ENCODE assay signal across 24 mouse cellular contexts in genomic region chr2:180063338-180064131, GRCm38 (mm10). TPM values are rescaled to one million over a fixed set of nuclear protein-coding genes. Genes with fewer than 3 reads are reported as not detected.
DNase-seq lines count a peak whose midpoint lies in the region; ATAC-seq and TF ChIP-seq lines count a peak whose summit lies in the region.
"Had no signal": no experiment of that assay in that cellular context is flagged by ENCODE, and none has a peak within 500 bp of the region (broad histone marks: within the 10 kb centered on the region; RNA-seq: fewer than 3 reads in every experiment).

No protein-coding gene starts in this region.

- no peak overlapping the region for H3K4me2 ChIP-seq in midbrain, embryonic 11.5 days
- no peak overlapping the region for H3K4me2 ChIP-seq in midbrain, postnatal 0 days (ENCODE audit: low read depth, low read length, poor library complexity, severe bottlenecking)
- H3K4me2 ChIP-seq in forebrain, embryonic 15.5 days (replicated peaks), result no peak overlapping the region

- no peak overlapping the region for H3K4me3 ChIP-seq in midbrain, embryonic 11.5 days (ENCODE audit: low read depth, low read length)
- H3K4me3 ChIP-seq in midbrain, postnatal 0 days (ENCODE audit: low read depth, low read length), result no peak overlapping the region
- H3K4me3 ChIP-seq in forebrain, embryonic 15.5 days, result no peak overlapping the region

- peak; percentile 85 for DNase-seq in heart, adult 11 months
- no peak for DNase-seq in heart, adult 8-10 months (ENCODE audit: low spot score)
- DNase-seq in heart, adult 18-20 months, result peak; percentile 39 to 42
- no peak for DNase-seq in heart, postnatal 4 days
- peak; percentile 69 for DNase-seq in midbrain, embryonic 11.5 days (ENCODE audit: low spot score, missing footprints)
- no peak for DNase-seq in midbrain, postnatal 0 days (ENCODE audit: low spot score)
- DNase-seq: adrenal gland, adult 2 months; adrenal gland, adult 8-10 months; adrenal gland, postnatal 10 days; adrenal gland, postnatal 14 days; adrenal gland, postnatal 25 days; adrenal gland, postnatal 36 days; B cell, adult 2 months; cerebellum, adult 11 months; cerebellum, adult 11-12 months had no signal

- no peak overlapping the region for H3K9ac ChIP-seq in midbrain, embryonic 11.5 days (ENCODE audit: low read length)
- H3K9ac ChIP-seq in midbrain, postnatal 0 days (replicated peaks; ENCODE audit: low read length, poor library complexity, severe bottlenecking), result no peak overlapping the region
- H3K9ac ChIP-seq in forebrain, embryonic 15.5 days (replicated peaks), result no peak overlapping the region

- no peaks in the 10 kb centered on the region for H3K27me3 ChIP-seq in midbrain, embryonic 11.5 days (ENCODE audit: control insufficient read depth, insufficient read depth, low read length)
- H3K27me3 ChIP-seq in midbrain, postnatal 0 days (ENCODE audit: insufficient read depth, low read length), result no peaks in the 10 kb centered on the region
- H3K27me3 ChIP-seq in forebrain, embryonic 15.5 days, result no peaks in the 10 kb centered on the region
- H3K27me3 ChIP-seq: CH12.LX, Patski had no signal

- ATAC-seq in midbrain, embryonic 11.5 days (ENCODE audit: low FRiP score), result no peak
- ATAC-seq in midbrain, postnatal 0 days (ENCODE audit: low FRiP score), result no peak
- ATAC-seq in megakaryocyte-erythroid progenitor cell, adult 5-6 weeks (replicated peaks; ENCODE audit: low FRiP score, low TSS enrichment, poor library complexity, severe bottlenecking), result 0 out of 2 replicates have a peak, but pooled peaks have one; percentile 15
- ATAC-seq in forebrain, embryonic 15.5 days (replicated peaks), result no peak
- ATAC-seq: activated CD4-positive, CD25-positive, alpha-beta regulatory T cell, adult 4 months; CD4-positive, CD25-positive, alpha-beta regulatory T cell, adult 4 months; Patski had no signal

- H3K4me1 ChIP-seq in midbrain, embryonic 11.5 days (ENCODE audit: control insufficient read depth, insufficient read depth, low read length), result no peaks in the 10 kb centered on the region
- H3K4me1 ChIP-seq in midbrain, postnatal 0 days (ENCODE audit: insufficient read depth, low read length), result no peaks in the 10 kb centered on the region
- H3K4me1 ChIP-seq in forebrain, embryonic 15.5 days, result no peaks in the 10 kb centered on the region

- no peaks in the 10 kb centered on the region for H3K9me3 ChIP-seq in midbrain, embryonic 11.5 days (ENCODE audit: control insufficient read depth, low read length)
- H3K9me3 ChIP-seq in midbrain, postnatal 0 days (ENCODE audit: low read length), result no peaks in the 10 kb centered on the region
- H3K9me3 ChIP-seq in forebrain, embryonic 15.5 days, result no peaks in the 10 kb centered on the region
- H3K9me3 ChIP-seq: G1E had no signal

- TF ChIP-seq CTCF in midbrain, postnatal 0 days (IDR thresholded peaks at IDR 0.05), result no peak

- no peak overlapping the region for H3K27ac ChIP-seq in midbrain, embryonic 11.5 days (ENCODE audit: low read depth, low read length)
- no peak overlapping the region for H3K27ac ChIP-seq in midbrain, postnatal 0 days (ENCODE audit: low read depth, low read length)
- no peak overlapping the region for H3K27ac ChIP-seq in forebrain, embryonic 15.5 days (replicated peaks)

- H3K36me3 ChIP-seq in midbrain, embryonic 11.5 days (ENCODE audit: control insufficient read depth, insufficient read depth, low read length), result peaks cover 30% of the 10 kb centered on the region
- peaks cover 59% of the 10 kb centered on the region for H3K36me3 ChIP-seq in midbrain, postnatal 0 days (ENCODE audit: insufficient read depth, low read length)
- peaks cover 72% of the 10 kb centered on the region for H3K36me3 ChIP-seq in forebrain, embryonic 15.5 days

- 95% methylated on average over 11 of the region's 11 CpGs for WGBS in midbrain, embryonic 11.5 days
- WGBS in midbrain, postnatal 0 days, result 96% methylated on average over 11 of the region's 11 CpGs
- whole genome bisulfite sequencing in forebrain, embryonic 15.5 days, result 98% methylated on average over 11 of the region's 11 CpGs

RNA-seq across cellular contexts. Expression of gene Mtg2, which starts 6.9 kb away (rescaled TPM):
- 10 to 100 TPM; 29.1 to 34.0 (median 30.1) TPM for total RNA-seq in heart, adult 8-10 months (2022)
- total RNA-seq in heart, adult 18-20 months (2021), result 10 to 100 TPM; 27.3 to 31.7 TPM
- total RNA-seq in heart, postnatal 4 days (2021), result 10 to 100 TPM; 14.2 to 16.5 TPM
- polyA plus RNA-seq in midbrain, embryonic 11.5 days (2014; fragmentation: Nextera tagmentation; extraction: Ambion mirVana), result 29.8 and 30.3 TPM in 2 replicates
- total RNA-seq in midbrain, postnatal 0 days (2014; rRNA removed), result 18.0 and 21.3 TPM in 2 replicates
- 27.3 and 29.1 TPM in 2 replicates for polyA plus RNA-seq in midbrain, postnatal 0 days (2015; fragmentation: Nextera tagmentation; extraction: Ambion mirVana)
- total RNA-seq in megakaryocyte-erythroid progenitor cell, adult 5-6 weeks (2014; fragmentation: Nextera tagmentation), result 14.0 and 20.9 TPM in 2 replicates
- total RNA-seq in megakaryocyte-erythroid progenitor cell, adult 5-6 weeks (2017), result 14.8 and 16.7 TPM in 2 replicates
- 35.6 and 38.5 TPM in 2 replicates for polyA plus RNA-seq in forebrain, embryonic 15.5 days (2015; fragmentation: Nextera tagmentation; extraction: Ambion mirVana)

RNA-seq across cellular contexts. Expression of gene Ss18l1, which starts 21.2 kb away (rescaled TPM):
- total RNA-seq in heart, adult 8-10 months (2022), result 1 to 10 TPM; 1.6 to 3.1 (median 2.4) TPM
- 1 to 10 TPM; 1.9 TPM for total RNA-seq in heart, adult 18-20 months (2021)
- total RNA-seq in heart, postnatal 4 days (2021), result 1 to 10 TPM; 4.0 TPM
- 14.6 and 17.8 TPM in 2 replicates for polyA plus RNA-seq in midbrain, embryonic 11.5 days (2014; fragmentation: Nextera tagmentation; extraction: Ambion mirVana)
- 110 and 111 TPM in 2 replicates for total RNA-seq in midbrain, postnatal 0 days (2014; rRNA removed)
- 49.2 and 52.3 TPM in 2 replicates for polyA plus RNA-seq in midbrain, postnatal 0 days (2015; fragmentation: Nextera tagmentation; extraction: Ambion mirVana)
- total RNA-seq in megakaryocyte-erythroid progenitor cell, adult 5-6 weeks (2014; fragmentation: Nextera tagmentation), result 2.2 and 3.4 TPM in 2 replicates
- total RNA-seq in megakaryocyte-erythroid progenitor cell, adult 5-6 weeks (2017), result 2.3 and 4.0 TPM in 2 replicates
- polyA plus RNA-seq in forebrain, embryonic 15.5 days (2015; fragmentation: Nextera tagmentation; extraction: Ambion mirVana), result 57.5 and 59.5 TPM in 2 replicates

RNA-seq across cellular contexts. Expression of gene Psma7, which starts 21.3 kb away (rescaled TPM):
- 100 to 1,000 TPM; 140 to 162 (median 155) TPM for total RNA-seq in heart, adult 8-10 months (2022)
- total RNA-seq in heart, adult 18-20 months (2021), result 100 to 1,000 TPM; 151 to 161 TPM
- total RNA-seq in heart, postnatal 4 days (2021), result 100 to 1,000 TPM; 174 to 190 TPM
- polyA plus RNA-seq in midbrain, embryonic 11.5 days (2014; fragmentation: Nextera tagmentation; extraction: Ambion mirVana), result 697 and 701 TPM in 2 replicates
- 197 and 234 TPM in 2 replicates for total RNA-seq in midbrain, postnatal 0 days (2014; rRNA removed)
- polyA plus RNA-seq in midbrain, postnatal 0 days (2015; fragmentation: Nextera tagmentation; extraction: Ambion mirVana), result 584 and 586 TPM in 2 replicates
- total RNA-seq in megakaryocyte-erythroid progenitor cell, adult 5-6 weeks (2014; fragmentation: Nextera tagmentation), result 333 and 334 TPM in 2 replicates
- total RNA-seq in megakaryocyte-erythroid progenitor cell, adult 5-6 weeks (2017), result 395 and 441 TPM in 2 replicates
- 541 and 580 TPM in 2 replicates for polyA plus RNA-seq in forebrain, embryonic 15.5 days (2015; fragmentation: Nextera tagmentation; extraction: Ambion mirVana)

RNA-seq across cellular contexts. Expression of gene Lsm14b, which starts 38.7 kb away (rescaled TPM):
- 10 to 100 TPM; 63.9 to 69.4 (median 67.0) TPM for total RNA-seq in heart, adult 8-10 months (2022)
- total RNA-seq in heart, adult 18-20 months (2021), result 10 to 100 TPM; 62.0 to 62.3 TPM
- 10 to 100 TPM; 48.7 to 49.8 TPM for total RNA-seq in heart, postnatal 4 days (2021)
- polyA plus RNA-seq in midbrain, embryonic 11.5 days (2014; fragmentation: Nextera tagmentation; extraction: Ambion mirVana), result 11.1 and 14.5 TPM in 2 replicates
- 113 and 118 TPM in 2 replicates for total RNA-seq in midbrain, postnatal 0 days (2014; rRNA removed)
- 22.0 and 23.6 TPM in 2 replicates for polyA plus RNA-seq in midbrain, postnatal 0 days (2015; fragmentation: Nextera tagmentation; extraction: Ambion mirVana)
- 14.9 and 28.0 TPM in 2 replicates for total RNA-seq in megakaryocyte-erythroid progenitor cell, adult 5-6 weeks (2014; fragmentation: Nextera tagmentation)
- total RNA-seq in megakaryocyte-erythroid progenitor cell, adult 5-6 weeks (2017), result 25.1 and 44.2 TPM in 2 replicates
- polyA plus RNA-seq in forebrain, embryonic 15.5 days (2015; fragmentation: Nextera tagmentation; extraction: Ambion mirVana), result 20.6 and 23.6 TPM in 2 replicates

RNA-seq across cellular contexts. Expression of gene Hrh3, which starts 40.8 kb away (rescaled TPM):
- under 1 TPM in 1 of 4 experiments, not detected in 3; 0.22 TPM for total RNA-seq in heart, adult 8-10 months (2022)
- not detected for total RNA-seq in heart, adult 18-20 months (2021)
- not detected for total RNA-seq in heart, postnatal 4 days (2021)
- polyA plus RNA-seq in midbrain, embryonic 11.5 days (2014; fragmentation: Nextera tagmentation; extraction: Ambion mirVana), result 3.0 and 3.2 TPM in 2 replicates
- total RNA-seq in midbrain, postnatal 0 days (2014; rRNA removed), result 6.2 and 9.3 TPM in 2 replicates
- 4.9 and 6.2 TPM in 2 replicates for polyA plus RNA-seq in midbrain, postnatal 0 days (2015; fragmentation: Nextera tagmentation; extraction: Ambion mirVana)
- not detected in 2 replicates for total RNA-seq in megakaryocyte-erythroid progenitor cell, adult 5-6 weeks (2014; fragmentation: Nextera tagmentation)
- total RNA-seq in megakaryocyte-erythroid progenitor cell, adult 5-6 weeks (2017), result not detected in 2 replicates
- polyA plus RNA-seq in forebrain, embryonic 15.5 days (2015; fragmentation: Nextera tagmentation; extraction: Ambion mirVana), result 2.3 and 2.7 TPM in 2 replicates
- total RNA-seq: adrenal gland, adult 2 months; adrenal gland, postnatal 14 days; CH12.LX; MEL had no signal
- polyA plus RNA-seq: activated CD4-positive, CD25-positive, alpha-beta regulatory T cell, adult 4 months; C2C12; CD4-positive, CD25-positive, alpha-beta regulatory T cell, adult 4 months; G1E had no signal

Comparison
In these comparisons a context has a peak if more than half of its experiments do, and no peak if none do; other contexts are left out.
1. DNase-seq: peak in heart, adult 11 months (single experiment), heart, adult 18-20 months (2 of 2) and midbrain, embryonic 11.5 days (single experiment); none in heart, adult 8-10 months (single experiment), heart, postnatal 4 days (single experiment) and midbrain, postnatal 0 days (single experiment).
2. RNA of gene Ss18l1, which starts 21.2 kb away (total RNA-seq): 110 to 111 TPM in midbrain, postnatal 0 days; 4.0 TPM in heart, postnatal 4 days, 1.6 to 3.1 TPM in heart, adult 8-10 months, 2.2 to 4.0 TPM in megakaryocyte-erythroid progenitor cell, adult 5-6 weeks and 1.9 TPM in heart, adult 18-20 months; every median in the first group is over 10 times any median in the second.